Mouse (Mus musculus) c-Kit-negative CD71-positive TER-119-positive erythroid progenitor cells, embryonic 14.5 days (primary cell): Measurements from ENCODE around the gene Dusp16.

Experiments used
- DNase-seq: peaks from one replicate; pipeline ENCODE4 v3.0.0-alpha.2; 2013; ENCODE audit warnings: low read depth, low spot score

Dusp16 gene

GRCm38 (mm10) chr6:134792141-134793045 lies at the start of gene Dusp16:
Gene Dusp16, minus strand, starts transcription at chr6:134792625.
- peak; percentile 62 for DNase-seq

GRCm38 (mm10) chr6:134840346-134840745 lies 47.9 kb upstream of the Dusp16 start:
- no peak for DNase-seq

- no peak for DNase-seq
These were observed 45.7 kb upstream of the Dusp16 start for GRCm38 (mm10) chr6:134838111-134838510.

DNA sequence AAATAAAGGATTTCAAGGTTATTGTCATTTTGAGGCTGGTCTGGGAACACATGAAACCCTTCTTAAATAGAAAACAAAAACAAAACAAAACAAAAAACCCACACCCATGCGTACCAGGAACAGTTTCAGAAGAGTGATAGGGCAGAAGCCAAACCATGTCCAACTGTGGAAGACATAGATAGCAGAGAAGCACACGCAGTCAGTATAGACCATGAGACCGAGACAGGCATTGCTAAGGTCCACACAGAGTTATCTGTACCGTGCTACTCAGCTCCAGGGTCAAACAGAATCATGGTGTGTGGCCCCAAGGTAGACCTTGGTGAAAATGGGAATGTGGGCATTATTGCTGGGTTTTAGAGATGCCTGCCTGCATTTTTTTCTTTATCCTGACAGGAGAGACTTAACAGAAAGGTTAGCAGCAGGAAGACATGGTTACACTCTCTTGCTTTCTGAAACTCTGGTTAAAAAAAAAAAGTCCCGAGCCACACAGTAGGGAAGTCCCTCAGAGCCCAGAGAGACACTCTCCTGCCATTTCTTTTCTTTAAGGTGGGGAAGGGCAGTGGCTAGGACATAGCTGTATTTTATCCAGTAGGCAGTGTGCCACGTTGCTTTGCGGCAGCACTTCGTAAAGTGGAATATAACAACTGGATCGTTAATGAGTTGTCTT lies 42.3 kb upstream of the Dusp16 start:
- DNase-seq, result no peak

- DNase-seq, result no peak
These were observed 38.4 kb upstream of the Dusp16 start for GRCm38 (mm10) chr6:134830776-134831175.

DNA sequence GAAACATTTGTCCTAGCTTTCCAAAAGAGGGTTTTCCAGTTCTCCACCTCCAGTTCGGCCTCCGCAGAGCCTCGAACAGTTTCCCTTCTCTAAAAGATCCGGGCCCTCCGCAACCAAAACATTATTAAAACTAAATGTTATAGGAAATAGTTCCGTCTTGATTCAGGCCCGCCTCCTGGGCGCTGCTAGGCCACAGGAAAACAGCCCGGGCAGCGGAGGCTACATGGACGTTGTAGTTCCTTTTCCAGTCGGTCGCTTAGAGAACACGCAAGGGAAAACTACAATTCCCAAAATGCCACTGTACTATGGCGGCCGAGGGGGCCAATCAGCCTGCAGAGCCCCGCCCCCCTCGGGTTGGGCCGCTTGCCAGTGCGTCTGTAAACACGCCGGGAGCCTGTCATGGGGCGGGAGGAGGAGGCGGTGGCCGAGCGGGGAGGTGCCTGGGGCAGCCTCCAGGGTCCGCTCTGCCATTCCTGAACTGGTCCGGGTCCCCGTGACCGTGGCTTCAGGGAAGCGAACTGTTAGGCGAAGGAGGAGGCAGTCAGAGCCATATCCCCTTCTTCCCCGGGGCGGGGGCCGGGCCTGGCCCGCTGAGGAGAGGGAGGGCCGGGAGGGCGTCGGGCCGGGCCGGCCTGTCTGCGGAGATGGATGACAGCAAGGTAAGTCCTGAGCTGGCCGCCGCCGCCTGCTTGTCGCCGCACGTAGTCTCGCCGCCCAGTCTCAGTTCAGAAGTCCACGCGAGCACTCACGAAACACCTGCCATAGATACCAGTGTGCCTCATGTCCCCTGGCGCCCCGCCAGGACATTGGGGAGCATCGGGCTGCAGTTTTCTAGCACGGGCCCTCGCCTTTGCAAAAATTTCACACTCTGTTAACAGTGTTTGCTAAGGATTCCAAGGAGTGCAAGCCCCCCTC lies 37.6 kb upstream of the Dusp16 start, which contains the start of gene Crebl2:
TSS of gene Crebl2 (plus strand) at position 369 of the 915 bp plus-strand sequence.
- DNase-seq, result peak; percentile 97

DNA sequence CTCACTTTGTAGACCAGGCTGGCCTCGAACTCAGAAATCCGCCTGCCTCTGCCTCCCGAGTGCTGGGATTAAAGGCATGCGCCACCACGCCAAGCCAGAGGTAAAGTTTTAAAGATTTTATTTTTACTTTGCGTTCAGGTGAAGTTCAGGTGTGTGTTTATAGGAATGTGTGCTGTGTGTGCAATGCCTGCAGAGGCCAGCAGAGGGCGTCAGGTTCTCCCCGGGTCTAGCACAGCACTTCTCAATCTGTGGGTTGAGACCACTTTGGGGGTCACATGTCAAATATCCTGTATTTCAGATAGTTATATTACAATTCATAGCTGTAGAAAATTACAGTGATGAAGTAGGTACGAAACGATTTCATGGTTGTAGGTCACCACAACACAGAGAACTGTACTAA lies 30.4 kb upstream of the Dusp16 start:
- DNase-seq, result peak; percentile 6

DNA sequence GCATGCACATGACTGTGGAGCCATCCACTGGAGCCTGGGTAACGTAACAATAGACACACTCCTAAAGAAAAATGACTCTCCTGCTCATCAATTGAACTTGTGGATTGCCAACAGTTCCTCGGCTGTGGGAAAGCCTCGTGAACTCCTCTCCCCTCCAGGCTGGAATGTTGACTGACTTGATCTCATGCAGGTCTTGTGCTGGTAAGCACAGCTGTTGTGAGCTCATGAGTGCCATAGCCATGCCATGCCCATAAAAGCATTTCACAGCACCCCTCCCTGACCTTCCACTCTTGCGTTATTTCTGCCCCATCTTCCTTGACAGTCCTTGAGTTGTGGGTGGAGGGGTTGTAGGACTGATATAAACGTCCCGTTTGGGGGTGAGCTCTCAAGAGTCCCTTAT lies 28.0 kb upstream of the Dusp16 start:
- DNase-seq, result no peak

DNA sequence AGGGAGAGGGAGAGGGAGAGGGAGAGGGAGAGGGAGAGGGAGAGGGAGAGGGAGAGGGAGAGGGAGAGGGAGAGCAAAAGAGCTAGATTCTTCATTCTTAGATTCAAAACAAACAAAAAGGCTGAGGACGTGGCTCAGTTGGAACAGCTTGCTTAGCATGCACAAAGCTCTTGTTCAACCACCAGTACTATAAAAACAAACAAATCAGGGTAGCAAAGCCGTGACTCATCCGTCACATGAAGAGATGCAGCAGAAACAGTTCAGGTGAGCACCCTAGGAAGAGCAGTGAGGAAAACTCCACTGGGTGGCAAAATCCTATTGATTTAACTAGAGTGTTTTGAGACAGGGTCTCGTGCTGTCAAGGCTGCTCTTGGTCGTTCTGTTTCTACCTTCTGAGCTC lies 27.3 kb upstream of the Dusp16 start:
- no peak for DNase-seq

- DNase-seq, result no peak
These were observed 24.9 kb upstream of the Dusp16 start for GRCm38 (mm10) chr6:134817051-134817928.

GRCm38 (mm10) chr6:134813066-134813465 lies 20.6 kb upstream of the Dusp16 start:
- no peak for DNase-seq

GRCm38 (mm10) chr6:134807794-134808193 lies 15.4 kb upstream of the Dusp16 start:
- DNase-seq, result no peak

DNA sequence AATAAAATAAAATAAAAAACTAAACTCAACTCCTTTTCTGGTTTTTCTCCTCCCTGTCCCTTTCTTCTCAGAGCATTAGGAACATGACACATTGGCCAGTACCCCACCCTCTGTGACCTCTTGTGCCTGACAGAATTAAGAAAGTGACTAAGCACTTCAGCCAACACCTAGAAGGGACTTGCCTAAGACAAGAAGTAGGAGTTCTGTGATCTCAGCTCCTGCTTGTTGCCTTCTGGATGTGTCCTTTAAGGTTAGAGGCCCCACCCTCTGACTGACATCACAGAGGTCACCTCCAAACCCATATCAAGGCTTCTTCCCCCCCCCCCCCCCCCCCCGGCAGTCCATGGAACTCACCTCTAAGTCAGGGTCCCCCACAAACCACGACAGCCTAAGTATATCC lies 14.7 kb upstream of the Dusp16 start:
- DNase-seq, result no peak

DNA sequence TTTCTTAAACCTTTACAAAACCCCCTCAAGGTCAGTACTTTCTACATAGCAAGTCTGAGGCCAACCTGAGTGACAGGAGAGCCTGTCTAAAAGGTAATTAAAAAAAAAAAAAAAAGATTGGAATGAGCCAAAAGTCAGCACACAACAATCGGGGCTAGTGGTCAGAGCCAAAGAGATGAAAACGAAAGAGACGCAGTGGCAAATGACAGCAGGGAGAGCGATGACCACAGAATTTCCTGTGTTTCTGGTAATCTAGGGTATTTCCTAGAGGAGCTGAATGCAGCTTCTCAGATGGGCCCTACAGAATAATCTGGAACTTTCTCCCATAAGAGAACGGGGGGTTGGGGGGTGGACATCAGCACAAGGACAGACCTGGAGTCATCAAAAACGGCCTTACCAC lies 13.7 kb upstream of the Dusp16 start:
- no peak for DNase-seq

DNA sequence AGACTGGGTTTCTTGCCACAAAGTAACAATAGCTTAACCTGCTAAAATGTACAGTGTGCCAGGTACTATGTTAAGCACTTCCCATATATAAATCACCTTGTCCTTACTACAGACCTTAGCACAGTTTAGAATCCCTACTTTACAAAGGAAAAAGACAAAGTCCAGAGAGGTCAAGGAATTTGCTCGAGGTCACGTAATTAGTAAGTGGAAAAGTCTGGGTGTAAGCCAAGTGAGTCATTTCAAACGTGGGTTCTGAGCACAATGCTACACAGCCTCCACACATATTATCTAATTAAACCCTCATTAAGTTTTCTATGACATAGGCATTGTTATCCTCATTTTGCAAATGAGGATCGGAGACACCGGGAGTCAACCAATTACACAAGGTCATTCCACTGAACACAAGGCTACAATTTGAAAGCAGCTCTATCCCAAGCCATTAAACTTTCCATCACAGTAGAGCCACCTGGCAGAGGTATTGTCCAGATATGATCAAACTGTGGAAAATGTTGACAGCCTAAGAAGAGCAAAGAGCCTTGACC lies 12.4 kb upstream of the Dusp16 start:
- DNase-seq, result no peak

GRCm38 (mm10) chr6:134802641-134803043 lies 10.2 kb upstream of the Dusp16 start:
- DNase-seq, result no peak

GRCm38 (mm10) chr6:134801483-134801882 lies 9.1 kb upstream of the Dusp16 start:
- DNase-seq, result no peak

DNA sequence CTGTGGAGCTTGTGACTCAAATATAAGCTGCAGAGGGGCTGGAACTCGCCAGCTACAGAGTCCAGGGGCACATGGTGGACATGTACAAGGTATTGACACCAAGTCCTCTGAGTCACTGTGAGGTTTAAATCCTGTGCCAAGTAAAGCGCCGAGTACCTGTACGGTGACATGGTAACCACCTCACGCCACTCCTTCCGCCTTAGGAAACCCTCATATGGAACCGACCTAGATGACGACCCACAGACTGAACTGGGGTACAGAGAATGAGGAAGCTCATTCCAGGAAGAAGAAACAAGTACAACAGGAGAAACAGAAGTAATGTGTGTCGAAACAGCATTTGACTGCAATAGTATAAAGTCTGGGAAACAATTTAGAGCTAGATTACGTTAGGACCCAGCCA lies 3.9 kb upstream of the Dusp16 start:
- no peak for DNase-seq

DNA sequence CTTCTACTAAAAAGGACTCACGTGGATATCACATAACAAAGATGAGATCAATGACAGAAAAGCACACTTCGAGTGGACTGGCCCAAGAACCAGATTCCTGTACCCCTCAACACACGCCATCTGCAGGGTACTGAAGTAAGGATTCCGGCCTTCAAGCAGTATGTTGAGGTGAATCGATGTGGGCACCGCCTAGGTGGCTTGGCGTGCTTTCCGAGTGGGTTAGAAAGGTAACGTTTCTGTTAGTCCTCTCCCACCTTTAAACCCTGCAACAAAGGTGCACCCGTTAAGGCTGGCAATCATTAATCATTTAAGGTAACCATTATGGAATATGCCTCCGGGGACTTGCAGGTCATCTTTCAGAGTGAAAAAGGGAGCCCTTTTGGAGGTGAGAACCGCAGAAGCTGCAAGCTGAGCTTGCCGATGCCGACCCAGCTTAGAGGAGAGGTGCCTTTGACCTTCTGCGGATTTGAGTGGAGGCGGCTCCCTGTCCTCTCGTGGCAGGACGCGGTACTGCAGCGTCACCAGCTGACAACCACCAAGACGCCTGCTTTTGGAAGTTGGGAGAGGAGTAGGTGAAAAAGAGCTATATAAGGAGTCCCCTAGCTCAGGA lies 1.6 kb upstream of the Dusp16 start:
- DNase-seq, result peak; percentile 62
